Mouse (Mus musculus) kidney, postnatal 0 days (tissue): ENCODE measurements around the gene Lonp1. TPM values are rescaled to one million over a fixed set of nuclear protein-coding genes. Genes with fewer than 3 reads are reported as not detected.

Experiments
- ATAC-seq: fragments of 200-750 bp; cut with Nextera tagmentation; replicated peaks from 2 replicates; pipeline ENCODE4 v1.8.0; 2017; ENCODE audit warnings: low read depth, moderate number of reproducible peaks, moderate TSS enrichment, moderate library complexity; ENCODE audit not compliant: low FRiP score
- DNase-seq: peaks from one replicate; pipeline ENCODE4 v3.0.0-alpha.2; 2016; ENCODE audit warnings: low spot score
- H3K27ac ChIP-seq: fragments of 300-500 bp; sonication (generic); 2 replicates; pipeline ENCODE4 v1.5.1; 2014; ENCODE audit warnings: mild to moderate bottlenecking
- H3K27me3 ChIP-seq: fragments of 300-500 bp; sonication (generic); 2 replicates; pipeline ENCODE4 v1.6.1; 2014; ENCODE audit warnings: low read length, mixed read lengths; ENCODE audit not compliant: insufficient read depth
- H3K36me3 ChIP-seq: fragments of 300-500 bp; sonication (generic); 2 replicates; pipeline ENCODE4 v1.6.1; 2014; ENCODE audit warnings: low read length, mixed read lengths; ENCODE audit not compliant: insufficient read depth
- H3K4me1 ChIP-seq: fragments of 300-500 bp; sonication (generic); replicated peaks from 2 replicates; pipeline ENCODE4 v1.6.1; 2014; ENCODE audit warnings: antibody characterized with exemption, low read length, mixed read lengths; ENCODE audit not compliant: insufficient read depth
- H3K4me2 ChIP-seq: fragments of 300-500 bp; sonication (generic); 2 replicates; pipeline ENCODE4 v1.6.1; 2014; ENCODE audit warnings: mild to moderate bottlenecking, low read length, moderate library complexity, mixed read lengths
- H3K4me3 ChIP-seq: fragments of 300-500 bp; sonication (generic); replicated peaks from 2 replicates; pipeline ENCODE4 v1.5.1; 2014; ENCODE audit warnings: low read depth, low read length
- H3K9ac ChIP-seq: fragments of 300-500 bp; sonication (generic); 2 replicates; pipeline ENCODE4 v1.6.1; 2014; ENCODE audit warnings: low read depth, low read length
- H3K9me3 ChIP-seq: fragments of 300-500 bp; sonication (generic); replicated peaks from 2 replicates; pipeline ENCODE4 v1.6.1; 2016; ENCODE audit warnings: low read length, inconsistent platforms, mixed read lengths
- CTCF ChIP-seq: IDR thresholded peaks from 2 replicates; pipeline ENCODE4 v1.5.1; 2016; ENCODE audit warnings: antibody characterized with exemption, low read depth, mild to moderate bottlenecking, moderate library complexity
- WGBS: fragments of 180-500 bp; shearing (Covaris S2); extraction: QIAGEN DNeasy Blood & Tissue Kit; methylation state at CpG from one replicate; pipeline ENCODE4 v1.1.7; 2014; 5-methylcytosine and 5-hydroxymethylcytosine counted together
- polyA plus RNA-seq: library from polyadenylated mRNA; unstranded; fragments of >200 nt; fragmentation: Nextera tagmentation; extraction: Ambion mirVana; gene quantifications from 2 replicates; pipeline ENCODE4 v1.2.1, GENCODE M21; 2015

Gene Lonp1
- polyA plus RNA-seq, 1 experiment from 2014 or later: 45.4 TPM

GRCm38 (mm10) chr17:56604070-56604380 is 22.7 kb downstream of the Lonp1 start:
- Histone ChIP-seq H3K9me3 (no peaks in the 10 kb centered on the region), H3K4me2 (no peak overlapping the region), H3K9ac (no peak overlapping the region), H3K4me1 (peaks cover 5% of the 10 kb centered on the region), H3K27ac (no peak overlapping the region), H3K36me3 (peaks cover 74% of the 10 kb centered on the region), H3K27me3 (no peaks in the 10 kb centered on the region), H3K4me3 (no peak overlapping the region)
- TF ChIP-seq CTCF: no peak
- DNase-seq (no peak), ATAC-seq (no peak)
- WGBS: 82% methylated on average over 9 of the region's 9 CpGs

DNA sequence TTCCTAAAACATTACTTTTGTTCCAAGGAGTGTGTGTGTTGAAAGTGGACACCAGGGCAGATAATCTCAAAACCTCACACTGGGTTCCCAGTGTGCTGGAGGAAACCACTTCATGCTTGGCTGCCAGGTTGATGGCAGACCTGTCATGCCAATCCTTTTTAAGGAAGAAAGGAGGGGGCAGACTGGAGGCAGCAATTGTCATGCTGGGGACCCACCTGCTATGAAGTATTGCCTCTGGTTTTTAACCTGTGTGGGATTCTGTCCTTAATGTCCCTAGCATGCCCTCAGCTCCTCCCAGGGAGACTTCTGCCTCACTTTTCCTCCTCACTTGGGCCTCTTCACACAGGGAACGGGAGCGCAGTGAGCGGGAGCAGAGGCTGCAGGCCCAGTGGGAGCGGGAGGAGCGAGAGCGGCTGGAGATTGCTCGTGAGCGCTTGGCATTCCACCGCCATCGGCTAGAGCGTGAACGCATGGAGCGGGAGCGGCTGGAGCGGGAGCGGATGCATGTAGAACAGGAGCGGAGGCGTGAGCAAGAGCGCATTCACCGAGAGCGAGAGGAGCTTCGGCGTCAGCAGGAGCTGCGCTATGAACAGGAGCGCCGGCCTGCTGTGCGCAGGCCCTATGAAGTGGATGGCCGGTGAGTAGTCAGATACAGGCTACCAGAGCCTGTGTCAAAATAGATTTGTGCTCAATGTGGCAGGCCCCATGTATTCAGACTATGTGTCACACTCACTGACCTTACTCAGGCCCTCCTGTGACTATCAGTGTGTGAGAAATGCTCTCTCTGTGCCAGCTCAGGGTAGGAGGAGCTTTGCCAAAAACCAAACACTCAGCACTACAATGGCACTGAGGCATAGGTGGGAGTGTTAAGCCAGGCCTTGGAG is 23.3 kb downstream of the Lonp1 start:
- DNase-seq (no peak), ATAC-seq (no peak)
- no peak overlapping the region for H3K9ac ChIP-seq
- 94% methylated on average over 28 of the region's 28 CpGs for WGBS
- TF ChIP-seq CTCF: no peak
- peaks cover 74% of the 10 kb centered on the region for H3K36me3 ChIP-seq
- H3K9me3 ChIP-seq: no peaks in the 10 kb centered on the region
- H3K4me1 ChIP-seq: peaks cover 1% of the 10 kb centered on the region
- no peak overlapping the region for H3K27ac ChIP-seq
- no peak overlapping the region for H3K4me2 ChIP-seq
- no peaks in the 10 kb centered on the region for H3K27me3 ChIP-seq
- no peak overlapping the region for H3K4me3 ChIP-seq

DNA sequence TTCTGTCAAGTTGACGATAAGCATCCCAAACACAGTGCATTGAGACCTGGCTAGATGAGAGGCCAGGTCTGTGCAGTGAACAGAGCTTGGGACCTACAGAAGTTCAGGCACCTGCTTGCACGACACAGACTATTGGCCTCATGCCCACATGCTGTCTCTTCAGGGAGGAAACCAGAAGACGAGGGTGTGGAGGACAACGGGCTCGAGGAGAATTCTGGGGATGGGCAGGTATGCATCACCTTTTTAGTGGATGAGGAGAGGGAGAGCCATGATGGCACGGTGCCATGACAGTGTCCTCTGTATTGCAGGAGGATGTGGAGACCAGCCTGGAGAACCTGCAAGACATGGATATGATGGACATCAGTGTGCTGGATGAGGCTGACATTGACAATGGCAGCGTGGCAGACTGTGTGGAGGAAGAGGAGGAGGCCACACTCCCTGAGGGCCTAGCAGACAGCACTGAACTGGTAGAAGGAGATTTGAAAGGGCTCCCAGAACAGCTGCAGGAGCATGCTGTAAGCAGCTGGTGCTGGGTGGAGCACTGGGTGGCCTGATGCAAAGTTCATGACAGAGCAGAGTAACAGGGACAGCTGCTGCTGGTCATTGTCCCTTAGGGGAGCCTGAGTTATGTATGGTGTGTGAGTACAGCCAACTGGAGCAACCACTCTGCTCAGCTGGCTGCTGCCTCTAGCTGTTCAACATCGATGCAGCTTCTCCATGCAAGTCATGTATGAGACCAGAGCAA is 33.0 kb downstream of the Lonp1 start:
- DNase-seq (no peak), ATAC-seq (no peak)
- H3K9me3 ChIP-seq: no peaks in the 10 kb centered on the region
- no peak for TF ChIP-seq CTCF
- H3K27me3 ChIP-seq: no peaks in the 10 kb centered on the region
- no peak overlapping the region for H3K4me2 ChIP-seq
- H3K9ac ChIP-seq: no peak overlapping the region
- no peaks in the 10 kb centered on the region for H3K4me1 ChIP-seq
- no peak overlapping the region for H3K4me3 ChIP-seq
- H3K27ac ChIP-seq: no peak overlapping the region
- peaks cover 87% of the 10 kb centered on the region for H3K36me3 ChIP-seq
- whole genome bisulfite sequencing: 89% methylated on average over 8 of the region's 8 CpGs

- Histone ChIP-seq H3K9me3 (no peaks in the 10 kb centered on the region), H3K4me2 (no peak overlapping the region), H3K36me3 (peaks cover 87% of the 10 kb centered on the region), H3K9ac (no peak overlapping the region), H3K4me1 (no peaks in the 10 kb centered on the region), H3K4me3 (no peak overlapping the region), H3K27ac (no peak overlapping the region), H3K27me3 (no peaks in the 10 kb centered on the region)
- TF ChIP-seq CTCF: no peak
- ATAC-seq: no peak
- DNase-seq: no peak
Observed at GRCm38 (mm10) chr17:56592553-56592952, 34.1 kb downstream of the Lonp1 start.

DNA sequence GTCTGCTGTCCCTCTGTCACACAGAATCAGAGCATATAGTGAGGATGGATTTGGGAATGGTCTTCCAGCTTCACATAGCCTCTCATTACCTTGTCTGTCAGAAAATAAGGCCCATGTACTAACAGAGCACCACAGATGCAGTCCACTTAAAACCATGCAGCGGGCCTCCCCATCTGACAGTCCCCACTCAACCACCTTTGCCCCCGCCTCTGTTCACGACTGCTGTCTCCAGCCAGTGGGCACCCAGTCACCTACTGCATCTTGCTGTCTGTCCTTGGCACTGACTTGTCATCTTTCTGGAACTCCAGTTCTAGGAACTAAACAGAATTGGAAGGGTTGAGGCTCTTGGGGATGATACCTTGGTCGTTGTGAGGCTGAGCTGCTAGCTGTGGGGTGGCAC is 37.8 kb downstream of the Lonp1 start:
- H3K4me3 ChIP-seq: no peak overlapping the region
- peaks cover 60% of the 10 kb centered on the region; the same call in 1 of the 2 replicates for H3K36me3 ChIP-seq
- no peak for ATAC-seq
- WGBS: 92% methylated on average over 4 of the region's 4 CpGs
- no peak for TF ChIP-seq CTCF
- no peak for DNase-seq
- H3K9me3 ChIP-seq: no peaks in the 10 kb centered on the region
- no peaks in the 10 kb centered on the region for H3K27me3 ChIP-seq
- H3K27ac ChIP-seq: no peak overlapping the region
- H3K4me2 ChIP-seq: no peak overlapping the region
- H3K9ac ChIP-seq: no peak overlapping the region
- H3K4me1 ChIP-seq: peaks cover 7% of the 10 kb centered on the region; the same call in 1 of the 2 replicates

DNA sequence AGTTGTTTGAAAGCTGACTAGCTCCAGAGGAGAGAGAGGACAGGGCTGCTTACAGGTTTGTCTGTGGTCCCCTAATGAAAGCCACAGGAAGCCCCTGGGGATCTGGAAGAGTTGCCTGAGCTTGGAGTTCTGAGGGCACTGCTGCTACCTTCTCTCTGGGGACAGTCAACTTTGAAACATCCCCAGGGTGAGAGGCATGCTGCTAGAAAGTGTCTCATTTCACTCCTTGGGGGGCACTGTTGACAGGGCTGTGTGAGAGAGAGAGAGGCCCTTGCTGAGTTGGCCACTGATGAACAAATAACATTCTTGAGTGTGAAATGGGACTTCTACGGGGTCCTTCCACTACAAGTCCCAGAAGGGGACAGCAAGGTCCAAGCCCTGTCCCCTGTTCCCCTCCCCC is 38.9 kb downstream of the Lonp1 start:
- H3K4me2 ChIP-seq: no peak overlapping the region
- 48% methylated on average over 1 of the region's 1 CpGs for WGBS
- no peaks in the 10 kb centered on the region for H3K27me3 ChIP-seq
- TF ChIP-seq CTCF: no peak
- H3K4me1 ChIP-seq: peaks cover 13% of the 10 kb centered on the region; the same call in 1 of the 2 replicates
- no peak for DNase-seq
- no peak for ATAC-seq
- H3K4me3 ChIP-seq: no peak overlapping the region
- peaks cover 49% of the 10 kb centered on the region; the same call in 1 of the 2 replicates for H3K36me3 ChIP-seq
- H3K9ac ChIP-seq: no peak overlapping the region
- no peaks in the 10 kb centered on the region for H3K9me3 ChIP-seq
- no peak overlapping the region for H3K27ac ChIP-seq
